Mouse (Mus musculus): Measurements from ENCODE around the gene Dnaic2. TPM values are rescaled to one million over a fixed set of nuclear protein-coding genes. Genes with fewer than 3 reads are reported as not detected.

The Dnaic2 gene
- polyA plus RNA-seq, 1 experiment from 2014 or later = 1.3 TPM

DNA sequence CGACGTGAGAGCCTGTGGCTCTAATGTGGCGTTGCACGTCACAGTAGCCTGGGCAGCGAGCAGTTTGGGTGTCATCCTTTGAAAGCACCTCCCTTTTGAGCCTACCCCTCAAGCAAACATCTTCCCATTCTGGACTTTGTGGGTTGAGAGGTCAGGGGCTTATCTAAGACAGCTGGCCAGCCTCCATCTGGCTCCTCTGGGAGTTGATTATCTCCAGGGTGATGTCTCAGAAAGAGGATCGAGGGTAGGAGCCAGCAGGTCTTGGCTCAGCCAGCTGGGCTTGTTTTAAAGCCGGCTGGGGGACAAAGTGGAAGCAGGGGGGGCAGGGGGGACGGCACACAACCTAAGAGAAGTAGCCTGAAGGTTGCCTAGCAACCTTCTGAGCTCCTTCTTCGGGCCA lies 52.9 kb downstream of the Dnaic2 start:
- peaks cover 16% of the 10 kb centered on the region for H3K27me3 ChIP-seq
- no peak; the same call in 1 of the 2 replicates for ATAC-seq (ENCODE audit: low FRiP score, low read depth)
- H3K4me1 ChIP-seq = peaks cover 20% of the 10 kb centered on the region
- H3K9ac ChIP-seq (replicated peaks) = no peak overlapping the region
- no peak overlapping the region for H3K4me3 ChIP-seq
- H3K27ac ChIP-seq (replicated peaks) = no peak overlapping the region
- 30% methylated on average over 9 of the region's 9 CpGs for WGBS
- no peak overlapping the region for H3K4me2 ChIP-seq (replicated peaks)
- H3K9me3 ChIP-seq = no peaks in the 10 kb centered on the region
- H3K36me3 ChIP-seq = no peaks in the 10 kb centered on the region

DNA sequence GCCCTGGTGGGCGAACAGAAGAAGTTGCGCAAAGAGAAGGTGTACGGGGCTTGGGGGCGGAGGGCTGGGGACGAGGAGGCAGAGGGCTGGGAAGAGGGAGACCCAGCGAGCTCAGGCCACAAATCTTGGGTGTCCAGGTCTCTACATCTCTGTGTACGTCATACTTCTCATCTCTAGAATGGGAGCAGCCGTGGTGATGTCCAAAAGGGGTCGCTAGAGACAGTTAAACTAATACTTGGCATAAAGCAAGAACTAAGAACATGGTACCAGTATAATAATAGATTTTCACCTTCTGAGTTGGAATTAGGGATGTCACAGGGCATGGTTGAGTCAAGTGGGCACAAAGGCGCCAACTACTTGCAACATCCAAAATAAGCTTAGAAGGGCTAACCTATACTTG lies 58.7 kb downstream of the Dnaic2 start:
- Histone ChIP-seq H3K4me3 (peak overlapping the region; percentile 32), H3K9me3 (no peaks in the 10 kb centered on the region), H3K27ac (replicated peaks) (no peak overlapping the region), H3K27me3 (peaks cover 69% of the 10 kb centered on the region), H3K4me2 (replicated peaks) (peak overlapping the region; percentile 54), H3K4me1 (peaks cover 24% of the 10 kb centered on the region), H3K9ac (replicated peaks) (no peak overlapping the region), H3K36me3 (0 out of 2 replicates have a peak, but pooled peaks cover 3% of the 10 kb centered on the region)
- WGBS = 54% methylated on average over 10 of the region's 10 CpGs
- no peak for ATAC-seq (ENCODE audit: low FRiP score, low read depth)

DNA sequence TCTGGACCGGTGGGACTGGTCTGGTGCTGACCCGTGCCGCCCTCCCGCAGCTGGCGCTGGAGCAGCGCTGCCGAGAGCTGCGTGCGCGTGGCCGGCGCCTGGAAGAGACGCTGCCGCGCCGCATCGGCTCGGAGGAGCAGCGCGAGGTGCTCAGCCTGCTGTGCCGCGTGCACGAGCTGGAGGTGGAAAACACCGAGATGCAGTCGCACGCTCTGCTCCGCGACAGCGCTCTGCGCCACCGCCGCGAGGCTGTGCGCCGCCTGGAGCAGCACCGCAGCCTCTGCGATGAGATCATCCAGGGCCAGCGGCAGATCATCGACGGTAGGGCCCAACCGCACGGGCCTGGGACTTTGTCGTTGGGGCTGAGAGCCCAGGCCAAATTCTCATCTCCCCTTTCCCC lies 59.1 kb downstream of the Dnaic2 start:
- Histone ChIP-seq H3K4me2 (replicated peaks) (peak overlapping the region; percentile 54), H3K9me3 (no peaks in the 10 kb centered on the region), H3K36me3 (0 out of 2 replicates have a peak, but pooled peaks cover 4% of the 10 kb centered on the region), H3K9ac (replicated peaks) (peak overlapping the region; percentile 34; the same call in 1 of the 2 replicates), H3K4me3 (peak overlapping the region; percentile 32), H3K27ac (replicated peaks) (no peak overlapping the region), H3K4me1 (peaks cover 27% of the 10 kb centered on the region), H3K27me3 (peaks cover 73% of the 10 kb centered on the region)
- 0 out of 2 replicates have a peak, but pooled peaks have one; percentile 14 for ATAC-seq (ENCODE audit: low FRiP score, low read depth)
- WGBS = 1% methylated on average over 43 of the region's 43 CpGs

DNA sequence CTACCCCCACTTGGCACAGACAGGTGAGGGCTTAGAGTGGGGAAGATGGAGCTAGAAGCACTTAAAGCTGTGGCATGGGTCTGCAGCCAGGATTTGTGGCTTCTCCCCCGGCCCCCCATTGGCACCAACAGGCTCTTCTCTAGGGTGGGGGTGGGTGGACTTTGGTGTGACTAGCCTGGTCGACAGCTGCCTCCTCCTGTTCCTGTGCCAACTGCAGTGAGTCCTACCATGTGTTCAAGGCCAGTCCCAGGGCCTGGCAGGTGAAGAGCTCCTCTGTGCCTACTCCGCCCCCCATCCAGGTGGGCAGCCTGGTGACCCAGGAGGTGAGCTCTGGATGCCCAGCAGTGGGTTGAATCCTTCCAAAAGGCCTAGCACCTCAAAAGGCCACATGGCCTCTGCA lies 60.4 kb downstream of the Dnaic2 start:
- Histone ChIP-seq H3K36me3 (0 out of 2 replicates have a peak, but pooled peaks cover 4% of the 10 kb centered on the region), H3K9ac (replicated peaks) (no peak overlapping the region), H3K4me1 (peaks cover 40% of the 10 kb centered on the region), H3K9me3 (no peaks in the 10 kb centered on the region), H3K4me2 (replicated peaks) (no peak overlapping the region), H3K27me3 (peaks cover 84% of the 10 kb centered on the region), H3K27ac (replicated peaks) (no peak overlapping the region), H3K4me3 (no peak overlapping the region)
- WGBS = 94% methylated on average over 3 of the region's 3 CpGs
- ATAC-seq (ENCODE audit: low FRiP score, low read depth) = no peak

DNA sequence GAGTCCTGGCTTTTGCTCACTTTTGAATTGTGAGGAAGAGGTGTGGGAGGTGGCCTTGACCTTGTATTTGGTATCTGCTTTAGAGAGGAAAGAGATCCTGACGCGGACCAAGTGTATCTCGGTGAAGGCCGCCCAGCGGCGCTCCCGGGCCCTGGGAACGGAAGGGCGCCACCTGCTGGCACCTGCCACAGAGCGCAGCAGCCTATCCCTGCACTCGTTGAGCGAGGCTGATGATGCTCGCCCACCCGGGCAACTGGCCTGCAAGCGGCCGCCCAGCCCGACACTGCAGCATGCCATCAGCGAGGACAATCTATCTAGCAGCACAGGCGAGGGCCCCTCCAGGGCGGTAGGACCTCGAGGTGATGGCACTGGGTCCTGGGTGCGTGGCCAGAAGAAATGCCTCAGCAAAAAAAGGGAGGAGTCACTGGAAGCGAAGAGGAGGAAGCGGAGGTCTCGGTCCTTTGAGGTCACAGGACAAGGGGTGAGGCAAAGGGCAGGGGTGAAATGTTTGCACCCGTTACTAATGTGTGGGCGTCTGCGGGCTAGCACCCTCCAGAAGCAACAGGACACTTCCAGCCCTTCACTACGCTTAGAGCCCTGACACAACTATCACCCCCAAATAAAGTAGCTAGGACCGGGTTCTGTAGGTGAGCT lies 62.0 kb downstream of the Dnaic2 start:
- Histone ChIP-seq H3K4me1 (peaks cover 56% of the 10 kb centered on the region), H3K27ac (replicated peaks) (no peak overlapping the region), H3K9ac (replicated peaks) (peak overlapping the region; percentile 2; the same call in 1 of the 2 replicates), H3K4me2 (replicated peaks) (peak overlapping the region; percentile 40), H3K9me3 (no peaks in the 10 kb centered on the region), H3K27me3 (peaks cover 98% of the 10 kb centered on the region), H3K36me3 (0 out of 2 replicates have a peak, but pooled peaks cover 4% of the 10 kb centered on the region), H3K4me3 (no peak overlapping the region)
- peak; percentile 62 for ATAC-seq (ENCODE audit: low FRiP score, low read depth)
- WGBS = 13% methylated on average over 30 of the region's 30 CpGs

DNA sequence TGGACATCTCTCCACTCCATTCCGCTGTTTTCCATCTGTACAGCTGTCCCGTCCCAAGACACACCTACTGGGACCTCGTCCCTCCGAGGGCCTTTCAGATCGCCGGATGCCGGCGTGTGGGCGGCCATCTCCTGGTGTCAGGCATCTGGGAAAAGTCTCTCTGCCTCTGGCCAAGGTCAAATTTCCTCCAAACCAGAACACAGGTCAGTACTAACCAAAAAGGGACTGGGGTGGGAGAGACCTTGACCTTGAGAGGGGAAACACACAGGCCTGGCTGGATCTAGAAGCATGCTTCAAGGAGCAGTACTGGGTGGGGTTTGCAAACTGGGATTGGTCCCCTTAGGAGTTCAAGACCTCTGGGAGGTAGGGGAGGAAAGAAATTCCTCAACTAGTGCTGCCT lies 62.5 kb downstream of the Dnaic2 start:
- peak overlapping the region; percentile 40; the same call in 1 of the 2 replicates for H3K4me2 ChIP-seq (replicated peaks)

DNA sequence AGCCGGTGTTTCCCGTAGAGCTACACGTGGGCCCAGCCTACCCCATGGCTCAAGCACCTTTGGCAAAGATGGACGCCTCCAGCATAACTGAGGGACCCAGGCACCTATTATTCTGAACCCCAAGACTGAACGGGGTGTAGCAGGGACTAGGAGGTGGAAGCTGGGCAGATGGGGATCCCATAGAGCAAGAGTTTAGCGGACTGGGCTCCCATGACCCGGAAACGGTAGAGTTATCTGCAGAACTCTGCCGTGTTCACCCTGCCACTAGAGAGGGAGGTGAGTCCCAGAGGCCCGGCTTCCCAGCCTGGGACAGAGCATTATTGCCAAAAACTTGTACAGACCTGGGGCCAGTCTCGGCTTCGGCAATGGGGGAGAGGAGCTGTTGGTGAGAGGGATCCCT lies 63.0 kb downstream of the Dnaic2 start:
- Histone ChIP-seq H3K4me3 (no peak overlapping the region), H3K27me3 (peaks cover 90% of the 10 kb centered on the region), H3K9me3 (no peaks in the 10 kb centered on the region), H3K4me1 (peaks cover 65% of the 10 kb centered on the region), H3K9ac (replicated peaks) (no peak overlapping the region), H3K27ac (replicated peaks) (no peak overlapping the region), H3K36me3 (0 out of 2 replicates have a peak, but pooled peaks cover 4% of the 10 kb centered on the region), H3K4me2 (replicated peaks) (0 out of 2 replicates have a peak overlapping the region, but pooled peaks have one; percentile 40)
- 74% methylated on average over 12 of the region's 12 CpGs for WGBS
- ATAC-seq (ENCODE audit: low FRiP score, low read depth) = no peak

More for the DNA sequence above, 62.5 kb downstream of the Dnaic2 start:
- Histone ChIP-seq H3K9me3 (no peaks in the 10 kb centered on the region), H3K27ac (replicated peaks) (no peak overlapping the region), H3K4me3 (no peak overlapping the region), H3K27me3 (peaks cover 94% of the 10 kb centered on the region), H3K4me1 (peaks cover 61% of the 10 kb centered on the region), H3K9ac (replicated peaks) (0 out of 2 replicates have a peak overlapping the region, but pooled peaks have one; percentile 2), H3K36me3 (0 out of 2 replicates have a peak, but pooled peaks cover 4% of the 10 kb centered on the region)
- 63% methylated on average over 9 of the region's 9 CpGs for WGBS
- ATAC-seq (ENCODE audit: low FRiP score, low read depth) = no peak

DNA sequence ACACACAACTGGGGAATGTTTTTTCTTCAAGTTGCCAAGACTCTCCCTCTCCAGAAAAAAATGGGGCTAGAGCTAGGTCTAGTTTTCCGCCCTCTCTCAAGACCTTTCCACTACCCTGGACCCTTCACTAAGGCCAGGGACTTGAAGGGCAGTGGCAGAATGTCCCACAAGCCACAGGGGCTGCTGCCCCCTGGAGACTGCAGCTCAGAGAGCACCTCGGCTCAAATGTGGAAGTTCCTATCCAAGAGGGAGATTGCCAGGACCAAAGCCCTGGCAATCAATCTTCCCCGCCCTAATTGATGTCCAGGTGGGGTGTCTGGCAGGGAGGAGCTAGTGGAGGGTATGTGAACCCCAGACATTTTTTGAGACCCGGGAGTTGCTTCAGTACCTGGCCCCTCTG lies 63.6 kb downstream of the Dnaic2 start:
- Histone ChIP-seq H3K27me3 (peaks cover 83% of the 10 kb centered on the region), H3K4me1 (peaks cover 71% of the 10 kb centered on the region), H3K36me3 (0 out of 2 replicates have a peak, but pooled peaks cover 4% of the 10 kb centered on the region), H3K4me3 (no peak overlapping the region; the same call in 1 of the 2 replicates), H3K4me2 (replicated peaks) (peak overlapping the region; percentile 90; the same call in 1 of the 2 replicates), H3K27ac (replicated peaks) (no peak overlapping the region), H3K9me3 (no peaks in the 10 kb centered on the region), H3K9ac (replicated peaks) (no peak overlapping the region)
- 47% methylated on average over 4 of the region's 4 CpGs for WGBS
- ATAC-seq (ENCODE audit: low FRiP score, low read depth) = no peak

DNA sequence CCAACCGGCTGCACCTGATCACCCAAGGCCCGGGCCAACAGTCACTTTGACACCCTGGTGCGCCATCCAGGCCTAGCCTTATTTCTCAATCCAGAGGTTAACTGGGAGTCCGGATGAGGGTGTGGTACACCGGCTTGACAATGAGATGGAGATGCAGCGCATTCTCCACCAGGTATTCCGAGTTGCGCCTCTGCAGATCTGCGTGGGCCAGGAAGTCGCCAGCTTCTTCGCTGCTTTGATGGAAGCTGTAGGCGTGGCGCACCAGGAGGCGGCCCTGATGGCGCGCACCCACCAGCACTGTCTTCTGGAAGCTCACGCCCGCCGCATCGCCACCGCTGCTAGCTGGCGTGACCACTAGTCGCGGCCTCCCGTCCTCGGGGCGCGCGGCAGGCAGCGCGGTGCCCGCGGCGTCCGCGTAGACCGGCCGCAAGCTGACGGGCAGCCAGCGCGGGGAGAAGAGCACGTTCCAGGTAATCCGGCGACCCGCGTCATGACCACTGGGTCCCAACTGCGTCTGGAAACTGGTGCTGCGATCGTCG lies 64.2 kb downstream of the Dnaic2 start:
- peak overlapping the region; percentile 52 for H3K9ac ChIP-seq (replicated peaks)
- H3K27me3 ChIP-seq = peaks cover 77% of the 10 kb centered on the region
- H3K36me3 ChIP-seq = 0 out of 2 replicates have a peak, but pooled peaks cover 4% of the 10 kb centered on the region
- no peak for ATAC-seq (ENCODE audit: low FRiP score, low read depth)
- WGBS = 6% methylated on average over 50 of the region's 50 CpGs
- peak overlapping the region; percentile 48 for H3K4me3 ChIP-seq
- peak overlapping the region; percentile 90 for H3K4me2 ChIP-seq (replicated peaks)
- H3K4me1 ChIP-seq = peaks cover 73% of the 10 kb centered on the region
- peak overlapping the region; percentile 49 for H3K27ac ChIP-seq (replicated peaks)
- H3K9me3 ChIP-seq = no peaks in the 10 kb centered on the region

DNA sequence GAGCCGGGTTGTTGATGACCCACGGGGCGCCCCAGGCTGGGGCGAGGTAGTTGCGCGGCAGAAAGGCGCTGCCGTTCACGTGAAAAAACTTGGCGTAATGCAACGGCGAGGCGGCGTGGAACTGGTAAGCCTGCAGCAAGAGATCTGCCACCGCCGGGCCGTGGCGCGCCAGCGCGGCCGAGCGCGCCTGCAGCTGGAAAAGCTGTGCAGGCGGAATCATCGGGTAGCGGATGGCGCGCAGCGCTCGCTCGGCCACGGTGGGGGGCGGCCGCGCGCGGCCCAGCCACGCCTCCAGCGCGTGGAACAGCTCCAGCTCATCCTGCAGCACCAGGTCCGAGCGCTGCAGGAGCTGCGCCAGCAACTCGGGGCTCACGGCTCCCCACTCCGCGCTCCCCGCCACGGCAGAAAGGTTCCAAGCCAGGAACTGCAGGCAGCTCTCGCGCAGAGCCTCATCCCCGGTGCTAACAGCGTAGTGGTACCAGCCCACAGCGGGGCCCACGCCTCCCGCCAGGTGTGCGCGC lies 64.7 kb downstream of the Dnaic2 start:
- Histone ChIP-seq H3K27ac (replicated peaks) (peak overlapping the region; percentile 49), H3K36me3 (0 out of 2 replicates have a peak, but pooled peaks cover 4% of the 10 kb centered on the region), H3K9ac (replicated peaks) (peak overlapping the region; percentile 52), H3K9me3 (no peaks in the 10 kb centered on the region), H3K4me1 (peaks cover 74% of the 10 kb centered on the region), H3K4me2 (replicated peaks) (peak overlapping the region; percentile 90), H3K4me3 (peak overlapping the region; percentile 48), H3K27me3 (peaks cover 72% of the 10 kb centered on the region)
- ATAC-seq (ENCODE audit: low FRiP score, low read depth) = no peak
- WGBS = 2% methylated on average over 45 of the region's 59 CpGs

DNA sequence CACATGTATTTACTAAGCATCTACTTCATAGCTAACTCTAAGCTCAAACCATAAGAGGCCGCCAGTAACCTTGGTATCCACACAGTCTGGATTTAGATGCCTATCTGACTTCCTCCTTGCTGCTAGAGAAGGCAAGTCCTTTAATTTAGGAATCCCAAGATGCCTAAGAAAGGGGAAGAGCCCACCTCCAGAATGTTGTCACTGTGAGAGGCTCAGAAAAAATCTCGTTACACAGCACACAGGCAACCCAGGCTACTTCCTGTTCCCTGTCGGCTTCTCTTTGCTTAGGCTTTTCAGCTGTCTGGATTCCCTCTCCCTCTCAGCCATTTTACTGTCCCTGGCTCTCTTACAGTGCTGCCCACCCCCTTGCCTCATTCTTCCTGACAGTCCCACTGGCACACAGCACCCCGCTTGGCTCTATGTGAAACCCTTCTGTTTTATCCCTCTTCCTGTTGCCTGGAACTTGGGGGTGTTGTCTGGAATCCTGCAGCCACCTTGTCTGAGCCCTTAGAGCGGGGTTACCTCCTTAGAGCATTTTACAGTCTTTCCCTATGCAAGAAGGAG lies 65.8 kb downstream of the Dnaic2 start:
- no peak for ATAC-seq (ENCODE audit: low FRiP score, low read depth)
- H3K27me3 ChIP-seq = peaks cover 61% of the 10 kb centered on the region
- H3K4me2 ChIP-seq (replicated peaks) = peak overlapping the region; percentile 90
- 0 out of 2 replicates have a peak, but pooled peaks cover 4% of the 10 kb centered on the region for H3K36me3 ChIP-seq
- H3K4me1 ChIP-seq = peaks cover 79% of the 10 kb centered on the region
- WGBS = 48% methylated on average over 5 of the region's 5 CpGs
- peak overlapping the region; percentile 48 for H3K4me3 ChIP-seq
- H3K9ac ChIP-seq (replicated peaks) = no peak overlapping the region; the same call in 1 of the 2 replicates
- H3K9me3 ChIP-seq = no peaks in the 10 kb centered on the region
- no peak overlapping the region for H3K27ac ChIP-seq (replicated peaks)
